Mouse (Mus musculus): ENCODE measurements around the gene Adprhl1.

Gene Adprhl1

GRCm38 (mm10) chr8:13194818-13195217 lies 59.1 kb downstream of the Adprhl1 start:
- DNase-seq (ENCODE audit: low spot score), result no peak

- DNase-seq (ENCODE audit: low spot score), result no peak
Measured at GRCm38 (mm10) chr8:13190235-13190634, 63.7 kb downstream of the Adprhl1 start.

GRCm38 (mm10) chr8:13188857-13189256 lies 65.1 kb downstream of the Adprhl1 start:
- DNase-seq (ENCODE audit: low spot score), result no peak

GRCm38 (mm10) chr8:13188052-13188555 lies 65.9 kb downstream of the Adprhl1 start:
- DNase-seq (ENCODE audit: low spot score), result no peak

- no peak for DNase-seq (ENCODE audit: low spot score)
Measured at GRCm38 (mm10) chr8:13187638-13188037, 66.3 kb downstream of the Adprhl1 start.

- no peak for DNase-seq (ENCODE audit: low spot score)
Measured at GRCm38 (mm10) chr8:13187229-13187628, 66.7 kb downstream of the Adprhl1 start.

GRCm38 (mm10) chr8:13186819-13187218 lies 67.1 kb downstream of the Adprhl1 start:
- no peak for DNase-seq (ENCODE audit: low spot score)

- no peak for DNase-seq (ENCODE audit: low spot score)
Measured at GRCm38 (mm10) chr8:13181691-13181976, 72.3 kb downstream of the Adprhl1 start.

GRCm38 (mm10) chr8:13180911-13181690 lies 72.9 kb downstream of the Adprhl1 start:
- DNase-seq (ENCODE audit: low spot score), result no peak

GRCm38 (mm10) chr8:13180408-13180807 lies 73.6 kb downstream of the Adprhl1 start:
- no peak for DNase-seq (ENCODE audit: low spot score)

- no peak for DNase-seq (ENCODE audit: low spot score)
Measured at GRCm38 (mm10) chr8:13179948-13180347, 74.0 kb downstream of the Adprhl1 start.

- no peak for DNase-seq (ENCODE audit: low spot score)
Measured at GRCm38 (mm10) chr8:13179482-13179881, 74.5 kb downstream of the Adprhl1 start.

- no peak for DNase-seq (ENCODE audit: low spot score)
Measured at GRCm38 (mm10) chr8:13178137-13178536, 75.8 kb downstream of the Adprhl1 start.

- no peak for DNase-seq (ENCODE audit: low spot score)
Measured at GRCm38 (mm10) chr8:13177173-13177852, 76.6 kb downstream of the Adprhl1 start.

GRCm38 (mm10) chr8:13175650-13176049 lies 78.3 kb downstream of the Adprhl1 start:
- no peak for DNase-seq (ENCODE audit: low spot score)

GRCm38 (mm10) chr8:13174811-13175210 lies 79.2 kb downstream of the Adprhl1 start:
- no peak for DNase-seq (ENCODE audit: low spot score)

GRCm38 (mm10) chr8:13174305-13174704 lies 79.7 kb downstream of the Adprhl1 start:
- DNase-seq (ENCODE audit: low spot score), result no peak

Measured in layer of hippocampus, adult 9-10 months (tissue).